Mouse (Mus musculus): ENCODE results near the gene Psmd9. TPM values are rescaled to one million over a fixed set of nuclear protein-coding genes. Genes with fewer than 3 reads are reported as not detected.

Gene Psmd9
- polyA plus RNA-seq (2015; fragmentation: Nextera tagmentation; extraction: Ambion mirVana), result 67.6 and 76.0 TPM in 2 replicates

DNA sequence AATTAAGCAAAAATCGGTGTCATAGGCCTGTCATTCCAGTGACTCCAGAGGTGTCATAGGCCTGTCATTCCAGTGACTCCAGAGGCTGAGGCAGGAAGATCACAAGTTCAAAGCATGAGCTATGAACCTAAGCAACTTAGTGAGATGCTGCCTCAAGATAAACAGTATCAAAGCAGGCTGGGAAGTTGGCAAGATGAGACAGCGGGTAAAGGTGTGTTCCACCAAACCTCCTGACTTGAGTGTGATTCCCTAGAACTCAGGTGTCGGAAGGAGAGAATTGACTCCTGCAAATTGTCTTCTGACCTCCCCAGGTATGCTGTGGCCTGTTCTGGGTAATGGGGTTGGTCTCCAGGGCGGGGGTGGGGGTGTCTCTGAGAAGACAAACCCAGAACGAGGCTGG, at the start of gene Psmd9:
TSS of gene Psmd9 (plus strand) at position 130 of the 400 bp plus-strand sequence.
- no peak within 1 kb of the TSS for H3K4me3 ChIP-seq (replicated peaks)
- H3K4me2 ChIP-seq, result no peak within 1 kb of the TSS
- no peak within 1 kb of the TSS for H3K9ac ChIP-seq
- no peaks in the 10 kb centered on the region for H3K9me3 ChIP-seq
- 76% methylated on average over 5 of the region's 5 CpGs for WGBS
- peaks cover 18% of the 10 kb centered on the region for H3K36me3 ChIP-seq
- H3K27ac ChIP-seq, result no peak within 1 kb of the TSS
- H3K27me3 ChIP-seq (replicated peaks), result no peaks in the 10 kb centered on the region
- no peak for ATAC-seq (ENCODE audit: insufficient read depth, low FRiP score, low read depth)
- peaks cover 9% of the 10 kb centered on the region; the same call in 1 of the 2 replicates for H3K4me1 ChIP-seq

- WGBS, result 79% methylated on average over 7 of the region's 7 CpGs
- H3K36me3 ChIP-seq, result no peaks in the 10 kb centered on the region; the same call in 1 of the 2 replicates
- ATAC-seq (ENCODE audit: insufficient read depth, low FRiP score, low read depth), result no peak
- no peak overlapping the region for H3K27ac ChIP-seq
- H3K9ac ChIP-seq, result no peak overlapping the region
- no peak overlapping the region for H3K4me3 ChIP-seq (replicated peaks)
- H3K4me1 ChIP-seq, result 0 out of 2 replicates have a peak, but pooled peaks cover 3% of the 10 kb centered on the region
- H3K4me2 ChIP-seq, result no peak overlapping the region
- H3K9me3 ChIP-seq, result no peaks in the 10 kb centered on the region
- no peaks in the 10 kb centered on the region for H3K27me3 ChIP-seq (replicated peaks)
Measured at GRCm38 (mm10) chr5:123120624-123121215, 48.5 kb upstream of the Psmd9 start.

DNA sequence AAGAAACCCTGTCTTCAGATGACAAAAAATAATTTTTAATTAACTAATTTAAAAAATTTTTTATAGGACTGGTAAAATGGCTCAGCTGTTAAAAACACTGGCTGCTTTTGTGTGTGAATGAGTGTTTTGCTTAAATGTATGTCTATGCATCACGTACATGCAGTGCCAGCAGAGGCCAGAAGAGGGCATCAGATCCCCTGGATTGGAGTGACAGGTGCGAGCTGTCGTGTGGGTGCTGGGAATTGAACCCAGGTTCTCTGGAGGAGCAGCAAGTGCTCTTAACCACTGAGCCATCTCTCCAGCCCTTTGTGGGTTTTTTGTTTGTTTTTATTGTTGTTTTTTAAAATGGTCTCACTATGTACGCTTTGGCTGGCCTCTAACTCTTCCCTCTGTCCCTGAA, 47.0 kb upstream of the Psmd9 start:
- H3K4me1 ChIP-seq, result 0 out of 2 replicates have a peak, but pooled peaks cover 3% of the 10 kb centered on the region
- H3K27ac ChIP-seq, result no peak overlapping the region
- no peaks in the 10 kb centered on the region for H3K36me3 ChIP-seq
- H3K9me3 ChIP-seq, result no peaks in the 10 kb centered on the region
- no peaks in the 10 kb centered on the region for H3K27me3 ChIP-seq (replicated peaks)
- H3K4me3 ChIP-seq (replicated peaks), result no peak overlapping the region
- ATAC-seq (ENCODE audit: insufficient read depth, low FRiP score, low read depth), result no peak
- no peak overlapping the region for H3K9ac ChIP-seq
- H3K4me2 ChIP-seq, result no peak overlapping the region
- WGBS, result 86% methylated on average over 4 of the region's 4 CpGs

DNA sequence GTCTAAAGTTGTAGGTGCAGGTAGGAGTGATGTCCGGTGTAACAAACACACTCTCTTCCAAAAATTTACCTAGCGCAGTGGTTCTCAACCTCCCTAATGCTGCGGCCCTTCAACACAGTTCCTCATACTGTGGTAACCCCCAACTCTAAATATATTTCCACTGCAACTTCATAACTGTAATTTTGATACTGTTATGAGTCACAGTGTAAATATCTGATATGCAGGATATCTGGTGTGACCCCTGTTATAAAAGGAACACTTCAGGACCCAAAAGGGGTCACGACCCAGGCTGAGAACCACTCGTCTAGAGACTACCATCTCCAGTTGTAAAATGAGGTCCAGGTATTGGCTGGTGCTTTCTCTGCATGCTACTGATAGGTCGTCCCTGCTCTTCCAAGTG, 44.1 kb upstream of the Psmd9 start:
- ATAC-seq (ENCODE audit: insufficient read depth, low FRiP score, low read depth), result no peak
- Histone ChIP-seq H3K4me1 (no peaks in the 10 kb centered on the region), H3K27ac (no peak overlapping the region), H3K4me3 (replicated peaks) (no peak overlapping the region), H3K9ac (no peak overlapping the region), H3K4me2 (no peak overlapping the region), H3K27me3 (replicated peaks) (no peaks in the 10 kb centered on the region), H3K36me3 (no peaks in the 10 kb centered on the region), H3K9me3 (no peaks in the 10 kb centered on the region)
- WGBS, result 78% methylated on average over 6 of the region's 6 CpGs

DNA sequence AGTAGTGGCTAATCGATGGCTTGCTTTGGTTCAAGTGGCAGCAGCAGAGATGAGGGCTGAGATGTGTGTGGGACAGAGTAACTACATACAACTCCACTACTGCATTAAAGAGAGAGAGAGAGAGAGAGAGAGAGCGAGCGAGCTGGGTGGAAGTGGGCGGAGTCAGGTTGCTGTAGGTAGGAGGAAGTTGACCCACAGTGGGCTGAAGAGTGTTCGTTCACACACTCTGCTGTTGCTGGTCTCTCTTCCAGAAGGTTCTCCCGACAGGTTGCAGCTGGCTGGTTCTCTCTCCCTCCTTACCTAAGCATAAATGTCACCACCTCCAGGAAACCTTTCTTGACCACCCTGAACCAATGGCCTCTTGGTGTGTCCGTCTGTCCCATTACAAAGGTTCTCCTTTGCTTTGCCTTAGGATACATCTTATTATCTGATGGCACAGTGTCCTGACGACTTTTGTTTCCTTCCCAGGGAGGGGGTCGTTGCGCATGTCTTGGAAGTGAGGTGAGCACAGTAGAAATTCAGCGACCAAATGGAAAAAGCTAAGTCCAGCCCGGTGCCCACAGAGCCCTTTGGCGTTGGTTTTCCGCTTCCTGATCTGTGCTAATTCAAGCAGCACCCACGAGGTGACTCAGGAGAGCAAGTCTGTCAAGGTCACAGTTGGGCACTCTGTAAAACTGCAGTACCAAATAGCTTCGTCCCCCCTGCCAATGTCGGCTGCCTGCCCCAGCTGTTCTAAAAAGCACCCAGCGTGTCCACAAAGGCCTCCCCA, 43.4 kb upstream of the Psmd9 start:
- WGBS, result 68% methylated on average over 18 of the region's 18 CpGs
- Histone ChIP-seq H3K4me2 (no peak overlapping the region), H3K36me3 (no peaks in the 10 kb centered on the region), H3K9ac (no peak overlapping the region), H3K9me3 (no peaks in the 10 kb centered on the region), H3K27me3 (replicated peaks) (no peaks in the 10 kb centered on the region), H3K4me3 (replicated peaks) (no peak overlapping the region), H3K27ac (0 out of 2 replicates have a peak overlapping the region, but pooled peaks have one; percentile 26), H3K4me1 (no peaks in the 10 kb centered on the region)
- no peak for ATAC-seq (ENCODE audit: insufficient read depth, low FRiP score, low read depth)

- no peak overlapping the region for H3K4me3 ChIP-seq (replicated peaks)
- no peak overlapping the region for H3K4me2 ChIP-seq
- no peak overlapping the region for H3K9ac ChIP-seq
- H3K27me3 ChIP-seq (replicated peaks), result no peaks in the 10 kb centered on the region
- WGBS, result 73% methylated on average over 6 of the region's 6 CpGs
- no peaks in the 10 kb centered on the region for H3K9me3 ChIP-seq
- H3K36me3 ChIP-seq, result no peaks in the 10 kb centered on the region
- H3K27ac ChIP-seq, result no peak overlapping the region
- ATAC-seq (ENCODE audit: insufficient read depth, low FRiP score, low read depth), result no peak
- H3K4me1 ChIP-seq, result peaks cover 10% of the 10 kb centered on the region
Measured at GRCm38 (mm10) chr5:123127031-123127430, 42.2 kb upstream of the Psmd9 start.

GRCm38 (mm10) chr5:123128426-123129169, 40.6 kb upstream of the Psmd9 start:
- Histone ChIP-seq H3K9ac (no peak overlapping the region), H3K27me3 (replicated peaks) (no peaks in the 10 kb centered on the region), H3K4me2 (no peak overlapping the region), H3K4me1 (peaks cover 23% of the 10 kb centered on the region), H3K4me3 (replicated peaks) (no peak overlapping the region), H3K36me3 (no peaks in the 10 kb centered on the region), H3K27ac (peak overlapping the region; percentile 48; the same call in 1 of the 2 replicates), H3K9me3 (no peaks in the 10 kb centered on the region)
- ATAC-seq (ENCODE audit: insufficient read depth, low FRiP score, low read depth), result no peak
- WGBS, result 54% methylated on average over 10 of the region's 10 CpGs

DNA sequence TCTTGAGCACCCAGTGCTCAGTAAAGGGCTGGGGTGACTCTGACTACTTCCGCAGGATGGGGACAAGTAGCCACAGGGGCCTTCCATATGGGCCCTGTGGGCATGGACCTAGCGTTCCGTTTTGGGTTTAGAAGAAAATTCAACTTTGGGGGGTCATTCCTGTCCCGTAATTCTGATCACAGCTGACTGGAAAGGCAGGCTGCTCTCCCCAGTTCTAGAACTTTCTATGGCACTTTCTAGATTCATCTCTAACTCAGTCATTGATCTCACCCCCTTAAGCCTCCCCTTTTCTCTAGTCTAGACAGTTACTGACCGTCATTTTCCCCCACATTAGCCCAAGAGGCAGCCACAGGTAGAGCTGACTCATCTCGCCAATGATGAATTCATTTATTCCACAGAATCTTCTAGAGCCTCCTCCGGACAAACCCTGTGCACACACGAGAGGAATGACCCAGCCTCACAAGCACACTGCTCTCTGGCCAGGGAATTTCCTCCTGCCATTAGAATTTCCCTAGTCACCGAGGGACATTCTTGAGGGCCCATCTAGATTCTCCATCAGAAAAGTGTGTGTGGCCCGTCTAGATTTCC, 39.9 kb upstream of the Psmd9 start:
- Histone ChIP-seq H3K4me3 (replicated peaks) (no peak overlapping the region), H3K36me3 (no peaks in the 10 kb centered on the region), H3K27me3 (replicated peaks) (no peaks in the 10 kb centered on the region), H3K27ac (no peak overlapping the region), H3K9ac (no peak overlapping the region), H3K4me2 (no peak overlapping the region), H3K9me3 (no peaks in the 10 kb centered on the region), H3K4me1 (peaks cover 29% of the 10 kb centered on the region)
- WGBS, result 82% methylated on average over 10 of the region's 10 CpGs
- no peak for ATAC-seq (ENCODE audit: insufficient read depth, low FRiP score, low read depth)

GRCm38 (mm10) chr5:123130030-123130813, 39.0 kb upstream of the Psmd9 start:
- no peak for ATAC-seq (ENCODE audit: insufficient read depth, low FRiP score, low read depth)
- Histone ChIP-seq H3K36me3 (no peaks in the 10 kb centered on the region), H3K4me2 (no peak overlapping the region), H3K9me3 (no peaks in the 10 kb centered on the region), H3K9ac (no peak overlapping the region), H3K27me3 (replicated peaks) (no peaks in the 10 kb centered on the region), H3K27ac (no peak overlapping the region), H3K4me3 (replicated peaks) (no peak overlapping the region), H3K4me1 (peaks cover 39% of the 10 kb centered on the region)
- WGBS, result 82% methylated on average over 9 of the region's 9 CpGs

GRCm38 (mm10) chr5:123130814-123131148, 38.4 kb upstream of the Psmd9 start:
- H3K9ac ChIP-seq, result no peak overlapping the region
- 75% methylated on average over 5 of the region's 5 CpGs for WGBS
- no peak overlapping the region for H3K4me2 ChIP-seq
- no peaks in the 10 kb centered on the region for H3K36me3 ChIP-seq
- no peak overlapping the region for H3K27ac ChIP-seq
- H3K27me3 ChIP-seq (replicated peaks), result no peaks in the 10 kb centered on the region
- no peak overlapping the region for H3K4me3 ChIP-seq (replicated peaks)
- peaks cover 45% of the 10 kb centered on the region for H3K4me1 ChIP-seq
- no peak for ATAC-seq (ENCODE audit: insufficient read depth, low FRiP score, low read depth)
- H3K9me3 ChIP-seq, result no peaks in the 10 kb centered on the region
